Mouse (Mus musculus) thymus, adult 2 months (tissue): ENCODE results near the gene Phf21a.

ENCODE experiments used
- CTCF ChIP-seq: fragments of 200-500 bp; IDR thresholded peaks from 2 replicates; pipeline ENCODE4 v1.5.1; 2012; ENCODE audit warnings: mild to moderate bottlenecking, control low read depth, low read length, moderate library complexity, borderline replicate concordance; ENCODE audit not compliant: control insufficient read depth, poor library complexity, insufficient read depth; ENCODE audit errors: extremely low read depth
- POLR2A ChIP-seq: fragments of 200-500 bp; IDR thresholded peaks from 2 replicates; pipeline ENCODE4 v1.6.1; 2012; ENCODE audit warnings: mild to moderate bottlenecking, low read length, control low read depth, moderate library complexity; ENCODE audit not compliant: control insufficient read depth, poor library complexity, insufficient read depth; ENCODE audit errors: extremely low read depth

- TF ChIP-seq CTCF: no peak
- no peak for TF ChIP-seq POLR2A
Observed at GRCm38 (mm10) chr2:92089782-92090181, 3.1 kb upstream of the Phf21a start.
